Mouse (Mus musculus): ENCODE results near the gene Susd4. TPM values are rescaled to one million over a fixed set of nuclear protein-coding genes. Genes with fewer than 3 reads are reported as not detected.

The Susd4 gene
- total and polyA plus RNA-seq, 3 experiments = not detected

DNA sequence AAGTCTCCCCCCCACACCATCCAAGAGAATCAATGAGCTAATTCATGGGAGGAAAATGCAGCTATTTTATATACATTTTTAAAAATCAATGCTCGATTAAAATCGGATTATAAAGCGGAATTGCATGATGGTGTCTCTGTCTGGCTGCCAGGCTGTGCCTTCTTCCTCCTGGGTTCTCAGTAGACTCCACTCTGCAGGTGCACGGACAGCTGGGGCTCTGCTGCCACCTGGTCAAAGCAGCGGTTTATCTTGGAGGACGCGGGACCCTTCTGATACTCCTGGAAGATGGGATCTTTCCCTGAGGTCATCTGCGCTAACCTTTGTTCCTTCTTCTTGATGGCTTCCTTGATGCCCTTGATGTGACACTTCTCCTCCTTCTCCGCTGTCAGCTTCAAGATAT lies 16.6 kb upstream of the Susd4 start:
- peaks cover 59% of the 10 kb centered on the region for H3K9me3 ChIP-seq (replicated peaks)
- DNase-seq (ENCODE audit: low spot score) (no peak), ATAC-seq (ENCODE audit: extremely low read depth, insufficient number of reproducible peaks, low FRiP score, poor library complexity, severe bottlenecking) (no peak)
- H3K4me1 ChIP-seq (ENCODE audit: insufficient read depth, low read depth, low read length) = no peaks in the 10 kb centered on the region
- TF ChIP-seq POLR2AphosphoS5 (IDR thresholded peaks at IDR 0.05; ENCODE audit: insufficient replicate concordance, low read depth, low read length) = no peak
- no peak for TF ChIP-seq CTCF (IDR thresholded peaks at IDR 0.05; ENCODE audit: low read depth, low read length)
- TF ChIP-seq TAL1 (conservative IDR thresholded peaks at IDR 0.05; ENCODE audit: low read depth, low read length) = no peak
- TF ChIP-seq GATA1 (IDR thresholded peaks at IDR 0.05; ENCODE audit: borderline replicate concordance, low read length) = no peak
- TF ChIP-seq GATA2 (IDR thresholded peaks at IDR 0.05; ENCODE audit: borderline replicate concordance, low read depth, low read length) = no peak
- no peaks in the 10 kb centered on the region for H3K36me3 ChIP-seq (replicated peaks)
- no peak overlapping the region; the same call in 1 of the 2 replicates for H3K4me3 ChIP-seq (ENCODE audit: low read depth, low read length)
- H3K27me3 ChIP-seq (ENCODE audit: insufficient read depth, low read length) = no peaks in the 10 kb centered on the region; the same call in 1 of the 2 replicates

- TF ChIP-seq POLR2AphosphoS5 (IDR thresholded peaks at IDR 0.05; ENCODE audit: insufficient replicate concordance, low read depth, low read length) (no peak), TAL1 (conservative IDR thresholded peaks at IDR 0.05; ENCODE audit: low read depth, low read length) (no peak), CTCF (IDR thresholded peaks at IDR 0.05; ENCODE audit: low read depth, low read length) (no peak), GATA1 (IDR thresholded peaks at IDR 0.05; ENCODE audit: borderline replicate concordance, low read length) (no peak), GATA2 (IDR thresholded peaks at IDR 0.05; ENCODE audit: borderline replicate concordance, low read depth, low read length) (no peak)
- no peak for ATAC-seq (ENCODE audit: extremely low read depth, insufficient number of reproducible peaks, low FRiP score, poor library complexity, severe bottlenecking)
- H3K4me1 ChIP-seq (ENCODE audit: insufficient read depth, low read depth, low read length) = no peaks in the 10 kb centered on the region
- H3K36me3 ChIP-seq (replicated peaks) = no peaks in the 10 kb centered on the region
- DNase-seq (ENCODE audit: low spot score) = no peak
- no peak overlapping the region; the same call in 1 of the 2 replicates for H3K4me3 ChIP-seq (ENCODE audit: low read depth, low read length)
- no peaks in the 10 kb centered on the region; the same call in 1 of the 2 replicates for H3K27me3 ChIP-seq (ENCODE audit: insufficient read depth, low read length)
- H3K9me3 ChIP-seq (replicated peaks) = peaks cover 62% of the 10 kb centered on the region
These were observed 15.8 kb upstream of the Susd4 start for GRCm38 (mm10) chr1:182747834-182748233.

GRCm38 (mm10) chr1:182749080-182749479 lies 14.6 kb upstream of the Susd4 start, which contains the start of gene Ccdc185:
Ccdc185 (minus strand) TSS chr1:182749180.
- TF ChIP-seq CTCF (IDR thresholded peaks at IDR 0.05; ENCODE audit: low read depth, low read length) (no peak), GATA2 (IDR thresholded peaks at IDR 0.05; ENCODE audit: borderline replicate concordance, low read depth, low read length) (no peak), TAL1 (conservative IDR thresholded peaks at IDR 0.05; ENCODE audit: low read depth, low read length) (no peak), GATA1 (IDR thresholded peaks at IDR 0.05; ENCODE audit: borderline replicate concordance, low read length) (no peak)
- ATAC-seq (ENCODE audit: extremely low read depth, insufficient number of reproducible peaks, low FRiP score, poor library complexity, severe bottlenecking) (no peak), DNase-seq (ENCODE audit: low spot score) (no peak)
- H3K4me1 ChIP-seq (ENCODE audit: insufficient read depth, low read depth, low read length) = no peaks in the 10 kb centered on the region
- H3K4me3 ChIP-seq (ENCODE audit: low read depth, low read length) = peak within 1 kb of the TSS; percentile 23; the same call in 1 of the 2 replicates
- no peaks in the 10 kb centered on the region for H3K36me3 ChIP-seq (replicated peaks)
- peaks cover 68% of the 10 kb centered on the region for H3K9me3 ChIP-seq (replicated peaks)
- no peaks in the 10 kb centered on the region; the same call in 1 of the 2 replicates for H3K27me3 ChIP-seq (ENCODE audit: insufficient read depth, low read length)

DNA sequence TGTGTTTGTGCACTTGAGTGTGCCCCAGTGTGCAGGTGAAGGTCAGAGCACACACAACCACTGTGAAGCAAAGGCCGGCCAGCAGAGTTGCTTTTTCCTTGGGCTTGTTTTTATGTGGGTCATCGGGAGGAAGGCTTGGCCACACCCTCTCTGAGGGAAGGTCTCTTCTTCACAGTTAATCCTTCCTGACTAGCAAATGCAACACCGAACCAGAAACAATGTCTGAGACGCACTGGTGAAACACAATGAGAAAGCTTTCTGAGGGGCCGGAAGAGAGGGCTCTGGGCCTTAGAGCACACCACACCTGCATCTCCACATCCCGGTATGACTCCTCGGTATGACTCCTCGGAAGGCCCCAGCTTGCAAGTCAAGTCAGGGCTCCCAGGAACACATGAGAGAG lies 12.4 kb upstream of the Susd4 start:
- no peak for TF ChIP-seq TAL1 (conservative IDR thresholded peaks at IDR 0.05; ENCODE audit: low read depth, low read length)
- TF ChIP-seq POLR2AphosphoS5 (IDR thresholded peaks at IDR 0.05; ENCODE audit: insufficient replicate concordance, low read depth, low read length) = no peak
- TF ChIP-seq CTCF (IDR thresholded peaks at IDR 0.05; ENCODE audit: low read depth, low read length) = no peak
- TF ChIP-seq GATA1 (IDR thresholded peaks at IDR 0.05; ENCODE audit: borderline replicate concordance, low read length) = no peak
- TF ChIP-seq GATA2 (IDR thresholded peaks at IDR 0.05; ENCODE audit: borderline replicate concordance, low read depth, low read length) = no peak
- Histone ChIP-seq H3K4me1 (ENCODE audit: insufficient read depth, low read depth, low read length) (no peaks in the 10 kb centered on the region), H3K36me3 (replicated peaks) (no peaks in the 10 kb centered on the region), H3K27me3 (ENCODE audit: insufficient read depth, low read length) (no peaks in the 10 kb centered on the region; the same call in 1 of the 2 replicates), H3K9me3 (replicated peaks) (peaks cover 73% of the 10 kb centered on the region), H3K4me3 (ENCODE audit: low read depth, low read length) (no peak overlapping the region)
- DNase-seq (ENCODE audit: low spot score) (no peak), ATAC-seq (ENCODE audit: extremely low read depth, insufficient number of reproducible peaks, low FRiP score, poor library complexity, severe bottlenecking) (no peak)

GRCm38 (mm10) chr1:182753694-182754093 lies 10.0 kb upstream of the Susd4 start:
- no peak for ATAC-seq (ENCODE audit: extremely low read depth, insufficient number of reproducible peaks, low FRiP score, poor library complexity, severe bottlenecking)
- no peak for DNase-seq (ENCODE audit: low spot score)
- Histone ChIP-seq H3K4me3 (ENCODE audit: low read depth, low read length) (no peak overlapping the region), H3K4me1 (ENCODE audit: insufficient read depth, low read depth, low read length) (no peaks in the 10 kb centered on the region), H3K36me3 (replicated peaks) (no peaks in the 10 kb centered on the region), H3K27me3 (ENCODE audit: insufficient read depth, low read length) (no peaks in the 10 kb centered on the region; the same call in 1 of the 2 replicates), H3K9me3 (replicated peaks) (peaks cover 61% of the 10 kb centered on the region)
- TF ChIP-seq GATA2 (IDR thresholded peaks at IDR 0.05; ENCODE audit: borderline replicate concordance, low read depth, low read length) (no peak), GATA1 (IDR thresholded peaks at IDR 0.05; ENCODE audit: borderline replicate concordance, low read length) (no peak), TAL1 (conservative IDR thresholded peaks at IDR 0.05; ENCODE audit: low read depth, low read length) (no peak), CTCF (IDR thresholded peaks at IDR 0.05; ENCODE audit: low read depth, low read length) (no peak), POLR2AphosphoS5 (IDR thresholded peaks at IDR 0.05; ENCODE audit: insufficient replicate concordance, low read depth, low read length) (no peak)

DNA sequence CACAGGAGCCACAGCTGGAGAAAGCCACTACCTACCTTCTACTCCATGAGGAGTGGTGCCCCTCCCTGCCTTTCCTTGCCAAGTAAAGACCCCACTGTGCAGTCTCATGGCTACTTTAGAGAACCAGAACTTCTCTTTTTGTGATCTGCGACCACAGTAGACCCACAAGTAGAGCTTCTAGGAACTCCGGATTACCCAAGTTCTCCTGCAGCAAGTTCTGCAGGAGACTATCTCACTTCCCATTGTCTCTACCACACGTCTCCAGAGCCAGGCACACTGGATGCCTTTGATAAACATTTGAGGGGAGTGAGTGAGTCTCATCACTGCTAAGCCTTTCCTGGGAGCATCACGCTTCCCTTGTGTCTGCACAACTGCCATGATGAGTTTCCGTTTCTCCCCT lies 8.8 kb upstream of the Susd4 start:
- Histone ChIP-seq H3K4me3 (ENCODE audit: low read depth, low read length) (no peak overlapping the region), H3K36me3 (replicated peaks) (no peaks in the 10 kb centered on the region), H3K4me1 (ENCODE audit: insufficient read depth, low read depth, low read length) (no peaks in the 10 kb centered on the region), H3K9me3 (replicated peaks) (peaks cover 58% of the 10 kb centered on the region), H3K27me3 (ENCODE audit: insufficient read depth, low read length) (no peaks in the 10 kb centered on the region)
- TF ChIP-seq POLR2AphosphoS5 (IDR thresholded peaks at IDR 0.05; ENCODE audit: insufficient replicate concordance, low read depth, low read length) (no peak), GATA2 (IDR thresholded peaks at IDR 0.05; ENCODE audit: borderline replicate concordance, low read depth, low read length) (no peak), TAL1 (conservative IDR thresholded peaks at IDR 0.05; ENCODE audit: low read depth, low read length) (no peak), CTCF (IDR thresholded peaks at IDR 0.05; ENCODE audit: low read depth, low read length) (no peak), GATA1 (IDR thresholded peaks at IDR 0.05; ENCODE audit: borderline replicate concordance, low read length) (no peak)
- DNase-seq (ENCODE audit: low spot score) (no peak), ATAC-seq (ENCODE audit: extremely low read depth, insufficient number of reproducible peaks, low FRiP score, poor library complexity, severe bottlenecking) (no peak)

Measured in G1E (cell line).